Mouse (Mus musculus) adrenal gland, adult (tissue): Measurements from ENCODE around the gene Edc4.

Source experiments
- DNase-seq, 2 experiments: peaks; one replicate each; pipeline ENCODE4 v3.0.0; 2022 to 2023; ENCODE audit warnings: low spot score in 1 of 2; ENCODE audit not compliant: inconsistent age in 2 of 2

The Edc4 gene

GRCm38 (mm10) chr8:105866364-105867029, 14.2 kb upstream of the Edc4 start:
- no peak for DNase-seq

- DNase-seq, result peak in 1 of 2 experiments; percentile 68
These were observed 6.4 kb upstream of the Edc4 start for GRCm38 (mm10) chr8:105874301-105874700.

GRCm38 (mm10) chr8:105889756-105890465, 9.2 kb downstream of the Edc4 start:
- DNase-seq, result no peak

- no peak for DNase-seq
These were observed 10.2 kb downstream of the Edc4 start for GRCm38 (mm10) chr8:105890870-105891269.

- DNase-seq, result peak; percentile 35 to 64
These were observed 11.8 kb downstream of the Edc4 start for GRCm38 (mm10) chr8:105892432-105892831.

- peak; percentile 71 to 84 for DNase-seq
These were observed 12.7 kb downstream of the Edc4 start, which contains the start of gene Nrn1l for GRCm38 (mm10) chr8:105893339-105893738. Gene Nrn1l, plus strand, starts transcription at chr8:105893567.

GRCm38 (mm10) chr8:105897801-105898480, 17.3 kb downstream of the Edc4 start:
- no peak for DNase-seq

- DNase-seq, result peak; percentile 93 to 98
These were observed 19.7 kb downstream of the Edc4 start, which contains the start of gene Pskh1 for GRCm38 (mm10) chr8:105900180-105900940. Gene Pskh1, plus strand, starts transcription at chr8:105900441.

- DNase-seq, result no peak
These were observed 20.4 kb downstream of the Edc4 start for GRCm38 (mm10) chr8:105900941-105901616.

- DNase-seq, result no peak
These were observed 38.7 kb downstream of the Edc4 start for GRCm38 (mm10) chr8:105919390-105919789.

- DNase-seq, result no peak
These were observed 44.4 kb downstream of the Edc4 start for GRCm38 (mm10) chr8:105925123-105925522.

- peak; percentile 81 to 96 for DNase-seq
These were observed 49.9 kb downstream of the Edc4 start for GRCm38 (mm10) chr8:105930602-105931001.

- no peak for DNase-seq
These were observed 50.6 kb downstream of the Edc4 start for GRCm38 (mm10) chr8:105931271-105931670.

- DNase-seq, result no peak
These were observed 51.8 kb downstream of the Edc4 start for GRCm38 (mm10) chr8:105932525-105932924.

- no peak for DNase-seq
These were observed 53.1 kb downstream of the Edc4 start, which contains the start of gene Ctrl for GRCm38 (mm10) chr8:105933762-105934161. Gene Ctrl, minus strand, starts transcription at chr8:105933862.

- peak in 1 of 2 experiments; percentile 29 for DNase-seq
These were observed 54.4 kb downstream of the Edc4 start for GRCm38 (mm10) chr8:105935105-105935504.

- peak in 1 of 2 experiments; percentile 35 for DNase-seq
These were observed 55.4 kb downstream of the Edc4 start for GRCm38 (mm10) chr8:105935863-105936603.

GRCm38 (mm10) chr8:105936866-105937475, 56.3 kb downstream of the Edc4 start:
- DNase-seq, result peak; percentile 95 to 97
